Mouse (Mus musculus): ENCODE measurements around the gene Osbp. TPM values are rescaled to one million over a fixed set of nuclear protein-coding genes. Genes with fewer than 3 reads are reported as not detected.

The Osbp gene
- polyA plus RNA-seq, 1 experiment from 2014 or later: 2.8 TPM

GRCm38 (mm10) chr19:12024149-12024548 is 58.4 kb downstream of the Osbp start:
- no peak overlapping the region for H3K27ac ChIP-seq
- H3K27me3 ChIP-seq (replicated peaks): no peaks in the 10 kb centered on the region
- H3K4me2 ChIP-seq: no peak overlapping the region
- ATAC-seq: no peak
- H3K4me3 ChIP-seq: no peak overlapping the region
- 0 out of 2 replicates have a peak, but pooled peaks cover 9% of the 10 kb centered on the region for H3K4me1 ChIP-seq
- no peak overlapping the region for H3K9ac ChIP-seq
- H3K9me3 ChIP-seq (replicated peaks): no peaks in the 10 kb centered on the region
- no peaks in the 10 kb centered on the region for H3K36me3 ChIP-seq
- WGBS (ENCODE audit: insufficient replicate concordance): 44% methylated on average over 4 of the region's 4 CpGs

GRCm38 (mm10) chr19:12025333-12025732 is 59.6 kb downstream of the Osbp start:
- H3K9ac ChIP-seq: no peak overlapping the region
- H3K27ac ChIP-seq: no peak overlapping the region
- H3K36me3 ChIP-seq: no peaks in the 10 kb centered on the region
- WGBS (ENCODE audit: insufficient replicate concordance): 37% methylated on average over 3 of the region's 3 CpGs
- no peak for ATAC-seq
- no peak overlapping the region for H3K4me3 ChIP-seq
- H3K4me2 ChIP-seq: no peak overlapping the region
- no peaks in the 10 kb centered on the region for H3K9me3 ChIP-seq (replicated peaks)
- H3K4me1 ChIP-seq: 0 out of 2 replicates have a peak, but pooled peaks cover 9% of the 10 kb centered on the region
- no peaks in the 10 kb centered on the region for H3K27me3 ChIP-seq (replicated peaks)

GRCm38 (mm10) chr19:12026606-12027005 is 60.9 kb downstream of the Osbp start:
- no peaks in the 10 kb centered on the region for H3K27me3 ChIP-seq (replicated peaks)
- ATAC-seq: no peak
- H3K27ac ChIP-seq: no peak overlapping the region
- H3K36me3 ChIP-seq: no peaks in the 10 kb centered on the region
- H3K4me2 ChIP-seq: no peak overlapping the region
- H3K9me3 ChIP-seq (replicated peaks): no peaks in the 10 kb centered on the region
- H3K9ac ChIP-seq: no peak overlapping the region
- no peak overlapping the region for H3K4me3 ChIP-seq
- WGBS (ENCODE audit: insufficient replicate concordance): 15% methylated on average over 2 of the region's 2 CpGs
- 0 out of 2 replicates have a peak, but pooled peaks cover 9% of the 10 kb centered on the region for H3K4me1 ChIP-seq

DNA sequence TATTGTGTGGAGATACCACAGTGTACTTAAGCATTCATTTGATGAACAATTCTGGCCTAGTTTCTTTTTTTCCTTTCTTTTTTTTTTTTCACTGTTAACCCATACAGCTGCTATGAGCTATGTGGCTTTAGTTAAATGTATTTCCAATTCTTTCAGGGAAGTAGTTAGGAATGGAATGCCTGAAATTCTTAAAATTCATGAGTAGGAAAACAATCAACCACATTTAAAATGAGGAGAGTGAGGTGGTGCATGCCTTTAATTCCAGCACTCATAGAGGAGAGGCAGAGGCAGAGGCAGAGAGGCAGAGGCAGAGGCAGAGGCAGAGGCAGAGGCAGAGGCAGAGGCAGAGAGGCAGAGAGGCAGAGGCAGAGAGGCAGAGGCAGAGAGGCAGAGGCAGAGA is 72.0 kb downstream of the Osbp start:
- Histone ChIP-seq H3K4me2 (no peak overlapping the region), H3K27me3 (replicated peaks) (no peaks in the 10 kb centered on the region)
- no peak for ATAC-seq

GRCm38 (mm10) chr19:12041217-12041616 is 75.5 kb downstream of the Osbp start, which contains the start of gene Olfr1423:
Gene Olfr1423, minus strand, starts transcription at chr19:12041317.
- H3K27me3 ChIP-seq (replicated peaks): no peaks in the 10 kb centered on the region
- no peaks in the 10 kb centered on the region for H3K36me3 ChIP-seq
- no peak for ATAC-seq
- H3K4me2 ChIP-seq: no peak within 1 kb of the TSS
- H3K27ac ChIP-seq: no peak within 1 kb of the TSS
- no peak within 1 kb of the TSS for H3K4me3 ChIP-seq
- H3K9ac ChIP-seq: no peak within 1 kb of the TSS
- no peaks in the 10 kb centered on the region for H3K9me3 ChIP-seq (replicated peaks)
- 42% methylated on average over 2 of the region's 2 CpGs for WGBS (ENCODE audit: insufficient replicate concordance)
- no peaks in the 10 kb centered on the region for H3K4me1 ChIP-seq

More for the DNA sequence above, 72.0 kb downstream of the Osbp start:
- Histone ChIP-seq H3K27ac (no peak overlapping the region), H3K9ac (no peak overlapping the region), H3K9me3 (replicated peaks) (no peaks in the 10 kb centered on the region), H3K4me3 (no peak overlapping the region), H3K36me3 (no peaks in the 10 kb centered on the region), H3K4me1 (no peaks in the 10 kb centered on the region)

- Histone ChIP-seq H3K9me3 (replicated peaks) (no peaks in the 10 kb centered on the region), H3K36me3 (no peaks in the 10 kb centered on the region), H3K4me3 (no peak overlapping the region), H3K27me3 (replicated peaks) (no peaks in the 10 kb centered on the region), H3K27ac (no peak overlapping the region), H3K4me1 (no peaks in the 10 kb centered on the region), H3K9ac (no peak overlapping the region), H3K4me2 (no peak overlapping the region)
- WGBS (ENCODE audit: insufficient replicate concordance): 77% methylated on average over 5 of the region's 5 CpGs
- no peak for ATAC-seq
Measured at GRCm38 (mm10) chr19:12043163-12043562, 77.4 kb downstream of the Osbp start.

Small RNA genes within 50 kb of the gene (microRNA-seq; reads per million reads assigned to microRNA genes)
- gene Mir6994: 11.9 reads per million, percentile 24 among the genes with 10 or more reads in this experiment

Other genes with a start within 250 kb of the Osbp start
- gene Gif, start 218.4 kb upstream of the Osbp start, polyA plus RNA-seq (2016; fragmentation: Nextera tagmentation; extraction: Ambion mirVana): not detected in 2 replicates
- 54.5 and 62.6 TPM in 2 replicates for gene Mrpl16, start 195.6 kb upstream of the Osbp start, polyA plus RNA-seq (2016; fragmentation: Nextera tagmentation; extraction: Ambion mirVana)
- 2.5 TPM in 2 replicates for gene Stx3, start 146.5 kb upstream of the Osbp start, polyA plus RNA-seq (2016; fragmentation: Nextera tagmentation; extraction: Ambion mirVana)
- not detected in 2 replicates for gene Olfr1417, start 126.7 kb upstream of the Osbp start, polyA plus RNA-seq (2016; fragmentation: Nextera tagmentation; extraction: Ambion mirVana)
- not detected in 2 replicates for gene Olfr1418, start 104.9 kb upstream of the Osbp start, polyA plus RNA-seq (2016; fragmentation: Nextera tagmentation; extraction: Ambion mirVana)
- gene Olfr1419, start 90.8 kb upstream of the Osbp start, polyA plus RNA-seq (2016; fragmentation: Nextera tagmentation; extraction: Ambion mirVana): not detected in 2 replicates
- not detected in 2 replicates for gene Olfr1420, start 79.4 kb upstream of the Osbp start, polyA plus RNA-seq (2016; fragmentation: Nextera tagmentation; extraction: Ambion mirVana)
- gene Patl1, start 53.5 kb upstream of the Osbp start, polyA plus RNA-seq (2016; fragmentation: Nextera tagmentation; extraction: Ambion mirVana): 10.7 and 11.1 TPM in 2 replicates
- gene Olfr1423, start 75.4 kb downstream of the Osbp start, polyA plus RNA-seq (2016; fragmentation: Nextera tagmentation; extraction: Ambion mirVana): 0.02 TPM in 1 of 2 replicates, not detected in the other
- not detected in 2 replicates for gene Olfr1424, start 96.7 kb downstream of the Osbp start, polyA plus RNA-seq (2016; fragmentation: Nextera tagmentation; extraction: Ambion mirVana)
- not detected in 2 replicates for gene Olfr1425, start 111.8 kb downstream of the Osbp start, polyA plus RNA-seq (2016; fragmentation: Nextera tagmentation; extraction: Ambion mirVana)
- not detected in 2 replicates for gene Olfr1426, start 126.1 kb downstream of the Osbp start, polyA plus RNA-seq (2016; fragmentation: Nextera tagmentation; extraction: Ambion mirVana)
- gene Olfr1427, start 137.4 kb downstream of the Osbp start, polyA plus RNA-seq (2016; fragmentation: Nextera tagmentation; extraction: Ambion mirVana): not detected in 2 replicates
- gene Olfr1428, start 150.0 kb downstream of the Osbp start, polyA plus RNA-seq (2016; fragmentation: Nextera tagmentation; extraction: Ambion mirVana): not detected in 2 replicates
- gene Olfr76, start 157.3 kb downstream of the Osbp start, polyA plus RNA-seq (2016; fragmentation: Nextera tagmentation; extraction: Ambion mirVana): not detected in 2 replicates
- not detected in 2 replicates for gene Olfr1555-ps1, start 204.2 kb downstream of the Osbp start, polyA plus RNA-seq (2016; fragmentation: Nextera tagmentation; extraction: Ambion mirVana)
- gene Olfr1431, start 234.7 kb downstream of the Osbp start, polyA plus RNA-seq (2016; fragmentation: Nextera tagmentation; extraction: Ambion mirVana): not detected in 2 replicates

Measured in liver, embryonic 12.5 days (tissue).